Mouse (Mus musculus): Measurements from ENCODE around the gene Pax2. TPM values are rescaled to one million over a fixed set of nuclear protein-coding genes. Genes with fewer than 3 reads are reported as not detected.
A peak's percentile ranks its signal among the peaks of the same experiment; 100 is the strongest.

Pax2 gene
- polyA plus RNA-seq, 1 experiment = 2.7 TPM

- Histone ChIP-seq H3K27ac (ENCODE audit: control insufficient read depth, insufficient read depth, low read depth, low read length) (no peak overlapping the region), H3K27me3 (ENCODE audit: control insufficient read depth, insufficient read depth, low read length) (no peaks in the 10 kb centered on the region), H3K4me1 (ENCODE audit: control insufficient read depth, insufficient read depth, low read length) (no peaks in the 10 kb centered on the region), H3K36me3 (ENCODE audit: control insufficient read depth, insufficient read depth, low read length) (no peaks in the 10 kb centered on the region), H3K4me3 (ENCODE audit: control insufficient read depth, low read depth, low read length) (no peak overlapping the region)
- TF ChIP-seq POLR2A (IDR thresholded peaks at IDR 0.05; ENCODE audit: control insufficient read depth, low read depth, low read length) (no peak), CTCF (IDR thresholded peaks at IDR 0.05; ENCODE audit: control insufficient read depth, insufficient read depth, insufficient replicate concordance, low read depth, low read length) (no peak)
Measured at GRCm38 (mm10) chr19:44876529-44876928, 120.7 kb downstream of the Pax2 start.

GRCm38 (mm10) chr19:44882552-44883024 lies 126.7 kb downstream of the Pax2 start:
- Histone ChIP-seq H3K4me1 (ENCODE audit: control insufficient read depth, insufficient read depth, low read length) (peaks cover 5% of the 10 kb centered on the region), H3K4me3 (ENCODE audit: control insufficient read depth, low read depth, low read length) (peak overlapping the region; percentile 4; the same call in 1 of the 2 replicates), H3K27me3 (ENCODE audit: control insufficient read depth, insufficient read depth, low read length) (no peaks in the 10 kb centered on the region), H3K27ac (ENCODE audit: control insufficient read depth, insufficient read depth, low read depth, low read length) (no peak overlapping the region), H3K36me3 (ENCODE audit: control insufficient read depth, insufficient read depth, low read length) (no peaks in the 10 kb centered on the region)
- TF ChIP-seq CTCF (IDR thresholded peaks at IDR 0.05; ENCODE audit: control insufficient read depth, insufficient read depth, insufficient replicate concordance, low read depth, low read length) = no peak
- TF ChIP-seq POLR2A (IDR thresholded peaks at IDR 0.05; ENCODE audit: control insufficient read depth, low read depth, low read length) = no peak

- H3K4me3 ChIP-seq (ENCODE audit: control insufficient read depth, low read depth, low read length) = no peak overlapping the region
Measured at GRCm38 (mm10) chr19:44884331-44884730, 128.5 kb downstream of the Pax2 start.

GRCm38 (mm10) chr19:44886475-44886874 lies 130.6 kb downstream of the Pax2 start:
- no peak overlapping the region for H3K4me3 ChIP-seq (ENCODE audit: control insufficient read depth, low read depth, low read length)
- H3K36me3 ChIP-seq (ENCODE audit: control insufficient read depth, insufficient read depth, low read length) = no peaks in the 10 kb centered on the region
- H3K27me3 ChIP-seq (ENCODE audit: control insufficient read depth, insufficient read depth, low read length) = no peaks in the 10 kb centered on the region
- peaks cover 5% of the 10 kb centered on the region for H3K4me1 ChIP-seq (ENCODE audit: control insufficient read depth, insufficient read depth, low read length)
- H3K27ac ChIP-seq (ENCODE audit: control insufficient read depth, insufficient read depth, low read depth, low read length) = no peak overlapping the region
- TF ChIP-seq POLR2A (IDR thresholded peaks at IDR 0.05; ENCODE audit: control insufficient read depth, low read depth, low read length) = no peak
- no peak for TF ChIP-seq CTCF (IDR thresholded peaks at IDR 0.05; ENCODE audit: control insufficient read depth, insufficient read depth, insufficient replicate concordance, low read depth, low read length)

More at GRCm38 (mm10) chr19:44884331-44884730, 128.5 kb downstream of the Pax2 start:
- TF ChIP-seq CTCF (IDR thresholded peaks at IDR 0.05; ENCODE audit: control insufficient read depth, insufficient read depth, insufficient replicate concordance, low read depth, low read length) (no peak), POLR2A (IDR thresholded peaks at IDR 0.05; ENCODE audit: control insufficient read depth, low read depth, low read length) (no peak)
- Histone ChIP-seq H3K27ac (ENCODE audit: control insufficient read depth, insufficient read depth, low read depth, low read length) (no peak overlapping the region), H3K36me3 (ENCODE audit: control insufficient read depth, insufficient read depth, low read length) (no peaks in the 10 kb centered on the region), H3K27me3 (ENCODE audit: control insufficient read depth, insufficient read depth, low read length) (no peaks in the 10 kb centered on the region), H3K4me1 (ENCODE audit: control insufficient read depth, insufficient read depth, low read length) (peaks cover 5% of the 10 kb centered on the region)

Other genes with a start within 250 kb of the Pax2 start
- gene Sec31b, start 210.2 kb upstream of the Pax2 start, polyA plus RNA-seq (2012; rRNA removed) = 3.2 and 3.3 TPM in 2 replicates
- gene Gm20538, start 203.2 kb upstream of the Pax2 start, polyA plus RNA-seq (2012; rRNA removed) = not detected in 2 replicates
- 614 and 616 TPM in 2 replicates for gene Ndufb8, start 200.6 kb upstream of the Pax2 start, polyA plus RNA-seq (2012; rRNA removed)
- gene Hif1an, start 193.2 kb upstream of the Pax2 start, polyA plus RNA-seq (2012; rRNA removed) = 17.0 and 19.2 TPM in 2 replicates
- gene Slf2, start 175.1 kb downstream of the Pax2 start, polyA plus RNA-seq (2012; rRNA removed) = 21.5 and 23.4 TPM in 2 replicates
- 11.2 and 12.5 TPM in 2 replicates for gene Sema4g, start 233.1 kb downstream of the Pax2 start, polyA plus RNA-seq (2012; rRNA removed)
- 5.2 and 6.2 TPM in 2 replicates for gene Twnk, start 249.6 kb downstream of the Pax2 start, polyA plus RNA-seq (2012; rRNA removed)